ENCODE assay signal across 17 mouse cellular contexts in the genomic region with DNA sequence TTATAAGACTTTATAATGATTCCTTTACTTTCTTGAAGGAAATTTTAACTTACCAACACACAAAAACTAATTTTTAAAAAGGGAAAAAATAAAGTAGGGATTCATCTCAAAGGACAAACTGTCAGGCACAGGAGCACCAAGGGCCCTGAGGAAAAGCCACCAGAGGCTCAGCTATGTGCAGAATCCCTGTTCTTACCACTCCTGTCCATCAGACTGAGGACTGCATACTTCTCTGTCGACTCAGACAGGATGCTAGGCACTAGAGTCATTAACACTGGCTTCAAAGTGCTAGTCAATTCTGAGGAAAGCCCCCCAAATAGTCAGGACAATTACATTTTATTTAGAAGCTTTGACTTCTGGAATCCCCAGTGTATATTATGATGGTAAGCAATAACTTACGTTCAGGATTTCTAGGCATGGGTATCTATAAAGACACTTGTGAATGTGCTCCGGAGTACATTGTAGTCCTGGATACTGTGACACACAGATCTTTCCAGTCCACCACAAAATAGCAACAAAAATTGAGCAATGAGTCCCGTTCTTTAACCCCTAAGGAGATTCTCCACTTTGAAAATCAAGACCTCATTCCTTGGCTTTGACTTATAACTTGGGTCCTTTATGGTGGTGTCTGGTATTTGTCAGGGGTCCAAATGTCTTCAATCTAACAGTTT.
"Had no signal": no experiment of that assay in that cellular context is flagged by ENCODE, and none has a peak within 500 bp of the region (broad histone marks: within the 10 kb centered on the region; RNA-seq: fewer than 3 reads in every experiment).

No protein-coding gene starts in this region.

- ATAC-seq: liver, postnatal 0 days; midbrain, embryonic 13.5 days; midbrain, embryonic 15.5 days had no signal

- H3K27ac ChIP-seq: liver, embryonic 13.5 days; liver, embryonic 15.5 days; midbrain, embryonic 10.5 days; midbrain, embryonic 13.5 days; midbrain, embryonic 15.5 days; neural tube, embryonic 12.5 days had no signal

- H3K9ac ChIP-seq: liver, embryonic 13.5 days; liver, embryonic 15.5 days; liver, postnatal 0 days; lung, embryonic 14.5 days; midbrain, embryonic 13.5 days; midbrain, embryonic 15.5 days; neural tube, embryonic 12.5 days had no signal

- H3K36me3 ChIP-seq: liver, embryonic 13.5 days; liver, embryonic 15.5 days; midbrain, embryonic 10.5 days; midbrain, embryonic 13.5 days; midbrain, embryonic 15.5 days; neural tube, embryonic 12.5 days had no signal

- DNase-seq: liver, embryonic 13.5 days; liver, postnatal 0 days; lung, embryonic 14.5 days; lung, postnatal 10 days; lung, postnatal 4 days; right cerebral cortex, postnatal 14 days; right cerebral cortex, postnatal 4 days; spleen, adult 18-20 months; thymus, adult 18-20 months; thymus, postnatal 14 days; thymus, postnatal 36 days had no signal

- H3K9me3 ChIP-seq: liver, embryonic 13.5 days; liver, embryonic 15.5 days; midbrain, embryonic 10.5 days; midbrain, embryonic 13.5 days; midbrain, embryonic 15.5 days; neural tube, embryonic 12.5 days had no signal

- H3K27me3 ChIP-seq: liver, embryonic 13.5 days; liver, embryonic 15.5 days; midbrain, embryonic 13.5 days; midbrain, embryonic 15.5 days; neural tube, embryonic 12.5 days had no signal

- H3K4me3 ChIP-seq: liver, embryonic 13.5 days; liver, embryonic 15.5 days; midbrain, embryonic 10.5 days; midbrain, embryonic 13.5 days; midbrain, embryonic 15.5 days; neural tube, embryonic 12.5 days had no signal

- H3K4me1 ChIP-seq: liver, embryonic 15.5 days had no signal

- H3K4me2 ChIP-seq: liver, embryonic 11.5 days; liver, embryonic 13.5 days; liver, embryonic 15.5 days; lung, embryonic 14.5 days; midbrain, embryonic 13.5 days; midbrain, embryonic 15.5 days; neural tube, embryonic 12.5 days had no signal
